Mouse (Mus musculus): ENCODE measurements around the gene Tcl1b2. TPM values are rescaled to one million over a fixed set of nuclear protein-coding genes. Genes with fewer than 3 reads are reported as not detected.
A peak's percentile ranks its signal among the peaks of the same experiment; 100 is the strongest.
"Not testable (repeated sequence)": the region's sequence is repeated elsewhere in the genome, so short reads cannot be mapped to it uniquely, and the experiment has no call there.

Tcl1b2 gene
- polyA plus RNA-seq, 1 experiment, result not detected

DNA sequence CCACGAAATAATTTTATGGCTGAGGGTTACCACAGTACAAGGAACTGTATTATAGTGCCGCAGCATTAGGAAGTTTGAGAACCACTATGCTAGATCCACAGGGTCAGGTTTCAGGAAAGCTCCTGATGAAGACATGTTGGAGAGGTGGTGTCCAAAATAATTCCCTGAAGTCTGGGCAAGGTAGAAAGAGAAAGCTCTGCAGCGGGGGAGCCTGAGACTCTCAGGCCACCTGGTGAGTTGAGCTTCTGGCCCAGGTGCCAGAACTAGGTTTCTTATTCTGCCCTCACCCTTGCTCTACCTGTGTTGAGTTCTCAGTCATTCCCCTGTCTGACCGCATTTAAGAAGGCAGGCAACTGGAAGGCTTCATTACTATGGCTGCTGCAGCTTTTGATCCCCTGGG, 13.6 kb downstream of the Tcl1b2 start, which contains the start of gene Tcl1b1:
Gene Tcl1b1, plus strand, starts transcription at position 301 of the 400 bp plus-strand sequence.
- no peak for DNase-seq (ENCODE audit: extremely low spot score in 1 of 2, low spot score in 1 of 2)

DNA sequence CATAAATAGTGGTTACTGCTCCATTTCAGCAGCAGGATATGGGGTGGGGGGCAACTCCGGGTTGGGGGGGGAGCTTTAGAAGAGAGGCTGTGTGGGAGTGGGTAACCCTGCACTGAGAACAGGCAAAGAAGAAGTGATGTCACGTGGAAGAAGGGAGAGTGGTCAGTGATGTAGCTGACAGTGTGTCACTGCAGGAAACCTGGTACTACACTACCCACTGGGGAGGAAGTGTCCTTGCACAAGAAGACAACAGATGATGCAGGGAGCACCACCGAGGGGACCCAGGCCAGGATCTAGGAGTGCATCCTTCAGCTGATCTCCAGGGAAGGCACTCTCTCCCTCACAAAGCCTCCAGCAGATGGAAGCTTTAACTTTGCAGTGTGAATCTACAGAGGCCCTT, 20.9 kb downstream of the Tcl1b2 start:
- no peak for DNase-seq (ENCODE audit: extremely low spot score in 1 of 2, low spot score in 1 of 2)

DNA sequence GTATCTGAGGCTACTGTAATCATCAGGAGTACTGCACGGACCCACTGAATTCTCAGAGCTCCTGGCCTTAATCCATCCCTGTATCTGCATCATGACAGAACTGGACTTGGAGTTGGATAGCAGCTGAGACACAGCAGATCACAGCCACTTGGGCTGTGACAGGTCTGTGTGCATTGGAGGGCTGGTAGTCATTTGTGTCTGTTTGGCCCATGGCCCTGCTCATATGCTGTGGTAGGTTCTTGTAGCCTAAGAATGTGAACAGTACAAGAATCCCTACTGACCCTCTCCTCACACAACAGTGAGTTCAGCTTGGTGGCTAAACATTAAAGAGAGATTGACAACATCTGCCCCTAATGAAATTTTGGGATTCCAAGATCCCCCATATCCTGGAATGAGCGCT, 27.6 kb downstream of the Tcl1b2 start:
- DNase-seq (ENCODE audit: extremely low spot score in 1 of 2, low spot score in 1 of 2), result no peak

DNA sequence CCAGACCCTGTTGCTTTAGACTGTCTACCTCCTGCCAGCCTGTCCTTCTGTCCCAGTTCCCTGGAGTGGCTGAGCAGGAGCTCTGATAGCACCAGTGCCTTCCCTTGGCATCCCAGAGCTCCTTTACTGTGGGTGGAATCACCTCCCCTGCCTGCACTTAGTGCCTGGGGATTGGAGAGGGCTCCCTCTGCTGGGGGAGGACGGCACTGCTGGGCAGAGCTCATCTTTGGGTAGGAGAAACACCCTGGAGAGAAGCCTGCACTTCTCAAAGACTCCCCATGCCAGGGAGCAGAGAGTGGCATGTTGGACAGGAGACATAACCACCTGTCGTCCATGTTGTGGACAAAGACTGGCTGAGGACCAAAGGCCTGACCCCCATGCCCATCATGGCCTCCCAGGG, 28.5 kb downstream of the Tcl1b2 start:
- peak; percentile 4 to 59 for DNase-seq (ENCODE audit: extremely low spot score in 1 of 2, low spot score in 1 of 2)

DNA sequence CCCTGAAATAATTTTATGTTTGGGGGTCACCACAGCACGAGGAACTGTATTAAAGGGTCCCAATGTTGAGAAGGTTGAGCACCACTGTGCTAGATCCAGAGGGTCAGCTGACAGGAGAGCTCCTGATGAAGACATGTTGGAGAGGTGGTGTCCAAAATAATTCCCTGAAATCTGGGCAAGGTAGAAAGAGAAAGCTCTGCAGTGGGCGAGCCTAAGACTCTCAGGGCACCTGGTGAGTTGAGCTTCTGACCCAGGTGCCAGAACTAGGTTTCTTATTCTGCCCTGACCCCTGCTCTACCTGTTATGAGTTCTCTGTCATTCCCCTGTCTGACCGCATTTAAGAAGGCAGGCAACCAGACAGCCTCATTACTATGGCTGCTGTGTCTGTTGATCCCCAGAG, 30.2 kb downstream of the Tcl1b2 start, which contains the start of gene Tcl1b5:
Gene Tcl1b5, plus strand, starts transcription at position 301 of the 400 bp plus-strand sequence.
- not testable (repeated sequence) for DNase-seq (ENCODE audit: extremely low spot score in 1 of 2, low spot score in 1 of 2)

DNA sequence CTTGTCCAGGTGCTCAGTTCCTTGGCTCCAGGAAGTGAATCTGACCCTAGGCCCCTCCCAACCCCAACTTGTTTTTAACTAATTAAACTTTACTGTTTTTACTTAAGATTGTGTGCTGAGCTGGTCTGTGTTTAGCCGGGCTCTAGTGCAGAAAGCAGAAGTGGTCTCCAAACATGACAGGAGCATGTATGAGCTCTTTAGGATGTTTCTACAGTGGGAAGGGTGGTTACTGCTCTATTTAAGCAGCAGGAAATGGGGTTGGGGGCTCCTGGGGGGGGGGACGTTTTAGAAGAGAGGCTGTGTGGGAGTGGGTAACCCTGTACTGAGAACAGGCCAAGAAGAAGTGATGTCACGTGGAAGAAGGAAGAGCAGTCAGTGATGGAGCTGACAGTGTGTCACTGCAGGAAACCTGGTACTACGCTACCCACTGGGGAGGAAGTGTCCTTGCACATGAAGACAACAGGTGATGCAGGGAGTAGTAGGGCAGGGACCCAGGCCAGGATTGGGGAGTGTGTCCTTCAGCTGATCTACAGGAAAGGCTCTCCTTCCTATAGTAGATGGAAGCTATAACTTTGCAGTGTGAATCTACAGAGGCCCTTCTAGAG, 35.3 kb downstream of the Tcl1b2 start:
- not testable (repeated sequence) for DNase-seq (ENCODE audit: extremely low spot score in 1 of 2, low spot score in 1 of 2)

DNA sequence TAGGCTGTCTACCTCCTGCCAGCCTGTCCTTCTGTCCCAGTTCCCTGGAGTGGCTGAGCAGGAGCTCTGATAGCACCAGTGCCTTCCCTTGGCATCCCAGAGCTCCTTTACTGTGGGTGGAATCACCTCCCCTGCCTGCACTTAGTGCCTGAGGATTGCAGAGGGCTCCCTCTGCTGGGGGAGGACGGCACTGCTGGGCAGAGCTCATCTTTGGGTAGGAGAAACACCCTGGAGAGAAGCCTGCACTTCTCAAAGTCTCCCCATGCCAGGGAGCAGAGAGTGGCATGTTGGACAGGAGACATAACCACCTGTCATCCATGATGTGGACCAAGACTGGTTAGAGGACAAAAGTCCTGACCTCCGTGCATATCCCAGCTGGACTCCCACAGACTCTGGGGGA, 43.2 kb downstream of the Tcl1b2 start:
- peak in 1 of 2 experiments; percentile 4 for DNase-seq (ENCODE audit: extremely low spot score in 1 of 2, low spot score in 1 of 2)

DNA sequence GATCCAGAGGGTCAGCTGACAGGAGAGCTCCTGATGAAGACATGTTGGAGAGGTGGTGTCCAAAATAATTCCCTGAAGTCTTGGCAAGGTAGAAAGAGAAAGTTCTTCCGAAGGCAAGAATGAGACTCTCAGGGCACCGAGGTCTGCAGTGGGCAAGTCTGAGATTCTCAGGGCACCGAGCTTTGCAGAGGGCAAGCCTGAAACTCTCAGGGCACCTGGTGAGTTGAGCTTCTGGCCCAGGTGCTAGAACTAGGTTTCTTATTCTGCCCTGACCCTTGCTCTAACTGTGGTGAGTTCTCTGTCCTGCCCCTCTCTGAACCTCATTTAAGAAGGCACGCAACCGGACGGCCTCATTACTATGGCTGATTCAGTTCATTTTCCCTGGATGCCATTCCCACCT, 44.9 kb downstream of the Tcl1b2 start, which contains the start of gene Tcl1b3:
Gene Tcl1b3, plus strand, starts transcription at position 301 of the 400 bp plus-strand sequence.
- not testable (repeated sequence) for DNase-seq (ENCODE audit: extremely low spot score in 1 of 2, low spot score in 1 of 2)

DNA sequence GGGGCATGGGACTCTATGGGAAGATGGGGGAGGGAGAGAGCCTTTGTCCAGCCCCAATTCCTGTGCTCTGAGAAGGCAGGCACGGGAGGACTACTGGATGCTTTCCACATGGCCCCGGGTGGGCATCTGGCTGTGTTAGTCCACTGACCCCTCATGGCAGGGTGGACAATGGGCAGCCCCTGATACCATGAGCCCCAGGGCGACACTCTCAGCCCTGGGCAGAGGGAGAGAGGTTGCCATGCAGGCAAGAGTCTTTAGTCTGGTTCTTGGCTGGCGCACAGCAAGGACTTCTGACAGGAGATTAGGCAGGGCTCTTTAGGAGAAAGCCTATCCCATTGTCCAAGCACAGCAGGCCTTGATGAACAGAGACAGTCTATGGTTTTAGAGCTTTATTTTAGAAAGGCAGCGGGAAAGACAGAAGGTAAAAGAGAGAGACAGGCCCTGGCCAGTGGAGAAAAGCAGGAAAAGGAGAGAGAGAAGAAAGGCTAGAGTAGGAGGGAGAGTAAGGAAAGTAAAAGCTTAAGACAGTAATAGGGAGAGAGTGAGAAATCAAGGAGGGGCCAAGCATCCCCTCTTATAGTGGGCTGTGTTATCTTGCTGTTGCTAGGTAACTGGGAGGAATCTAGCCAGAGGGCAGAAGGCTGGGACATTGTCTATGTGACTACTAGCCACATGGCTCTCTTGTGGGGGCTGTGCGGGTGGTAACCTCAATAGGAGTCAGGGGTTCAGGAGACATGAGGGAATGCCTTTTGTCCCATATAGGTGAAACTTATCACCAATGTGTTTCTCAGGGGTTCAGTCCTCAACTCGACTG, 54.1 kb downstream of the Tcl1b2 start:
- not testable (repeated sequence) for DNase-seq (ENCODE audit: extremely low spot score in 1 of 2, low spot score in 1 of 2)

DNA sequence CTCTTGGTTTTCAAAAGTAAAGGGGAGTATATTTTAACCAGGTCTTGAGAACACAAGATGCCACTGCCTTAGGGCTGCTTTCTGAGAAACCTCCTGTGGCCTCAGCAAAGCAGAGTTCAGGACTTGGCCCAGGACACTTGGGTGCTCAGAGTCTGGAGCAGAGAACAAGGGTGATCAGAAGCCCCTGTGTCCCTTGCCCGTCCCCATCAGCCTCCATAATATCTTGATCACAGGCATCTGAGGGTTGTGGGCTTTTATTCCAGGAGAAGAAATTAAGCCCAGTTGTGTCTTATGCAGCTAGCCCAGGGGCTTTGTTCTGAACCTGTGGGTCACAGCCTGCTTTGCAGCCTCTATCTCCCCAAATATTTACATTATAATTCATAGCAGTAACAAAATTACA, 55.8 kb downstream of the Tcl1b2 start, which contains the start of gene Tcl1b4:
Gene Tcl1b4, plus strand, starts transcription at position 301 of the 400 bp plus-strand sequence.
- not testable (repeated sequence) for DNase-seq (ENCODE audit: extremely low spot score in 1 of 2, low spot score in 1 of 2)

Other genes starting within 250 kb of the Tcl1b2 start
- 0.76 and 0.92 TPM in 2 replicates for gene Syne3, start 136.2 kb upstream of the Tcl1b2 start, polyA plus RNA-seq (2012; rRNA removed)
- gene Glrx5, start 113.3 kb upstream of the Tcl1b2 start, polyA plus RNA-seq (2012; rRNA removed), result 56.0 and 67.3 TPM in 2 replicates
- not detected in 2 replicates for gene Tcl1b1, start 13.7 kb downstream of the Tcl1b2 start, polyA plus RNA-seq (2012; rRNA removed)
- gene Tcl1b5, start 30.3 kb downstream of the Tcl1b2 start, polyA plus RNA-seq (2012; rRNA removed), result not detected in 2 replicates
- gene Tcl1b3, start 45.0 kb downstream of the Tcl1b2 start, polyA plus RNA-seq (2012; rRNA removed), result not detected in 2 replicates
- gene Tcl1b4, start 55.9 kb downstream of the Tcl1b2 start, polyA plus RNA-seq (2012; rRNA removed), result not detected in 2 replicates
- gene Tcl1, start 76.8 kb downstream of the Tcl1b2 start, polyA plus RNA-seq (2012; rRNA removed), result not detected in 2 replicates
- gene Tunar, start 187.9 kb downstream of the Tcl1b2 start, polyA plus RNA-seq (2012; rRNA removed), result 6.8 and 10.2 TPM in 2 replicates

Data from frontal cortex, adult 2 months (tissue).